Mouse (Mus musculus) 416B (cell line): Measurements from ENCODE around the gene 4933415A04Rik.

Source experiments
- DNase-seq: peaks from one replicate; pipeline ENCODE4 v3.0.0; 2011; ENCODE audit warnings: low read depth

4933415A04Rik gene

GRCm38 (mm10) chr11:43575061-43575375 lies 11.8 kb upstream of the 4933415A04Rik start:
- DNase-seq: peak; percentile 89

DNA sequence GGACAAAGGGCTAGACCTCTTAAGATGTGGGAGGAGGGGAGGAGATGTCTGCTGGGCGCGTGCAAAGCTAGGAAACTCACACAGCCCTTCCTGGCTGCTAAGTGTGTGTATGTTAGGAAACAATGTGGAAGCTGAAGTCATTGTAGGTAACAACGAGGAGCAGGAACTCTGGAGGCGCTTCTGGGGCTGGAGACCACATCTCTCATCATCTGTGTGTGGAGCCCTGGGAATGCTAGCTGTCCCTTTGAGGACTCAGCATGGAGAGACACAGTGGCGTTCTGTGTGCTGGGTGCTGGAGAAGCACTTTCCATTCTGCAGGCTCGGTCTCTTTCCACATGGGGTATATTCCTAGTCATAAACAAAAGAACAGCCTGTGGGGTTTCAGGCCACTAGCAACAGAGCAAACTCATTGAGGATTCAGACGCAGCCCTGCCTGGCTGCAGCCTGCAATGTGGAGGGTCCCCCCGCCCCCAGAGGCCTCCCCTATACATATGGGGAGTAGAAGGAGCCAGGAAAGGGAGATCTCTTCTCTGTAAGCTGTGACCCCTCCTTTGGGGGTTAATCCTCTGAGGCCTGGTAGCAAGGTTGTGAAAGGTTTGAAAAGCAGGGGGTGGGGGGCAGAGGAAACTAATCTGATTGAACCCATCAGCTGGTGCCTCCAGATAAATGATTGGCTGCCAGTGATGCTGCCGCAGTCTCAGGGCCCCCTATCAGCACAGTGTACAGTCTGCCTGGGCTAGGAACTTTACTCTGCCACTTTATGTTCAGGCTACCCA lies 11.3 kb upstream of the 4933415A04Rik start:
- DNase-seq: peak; percentile 59

DNA sequence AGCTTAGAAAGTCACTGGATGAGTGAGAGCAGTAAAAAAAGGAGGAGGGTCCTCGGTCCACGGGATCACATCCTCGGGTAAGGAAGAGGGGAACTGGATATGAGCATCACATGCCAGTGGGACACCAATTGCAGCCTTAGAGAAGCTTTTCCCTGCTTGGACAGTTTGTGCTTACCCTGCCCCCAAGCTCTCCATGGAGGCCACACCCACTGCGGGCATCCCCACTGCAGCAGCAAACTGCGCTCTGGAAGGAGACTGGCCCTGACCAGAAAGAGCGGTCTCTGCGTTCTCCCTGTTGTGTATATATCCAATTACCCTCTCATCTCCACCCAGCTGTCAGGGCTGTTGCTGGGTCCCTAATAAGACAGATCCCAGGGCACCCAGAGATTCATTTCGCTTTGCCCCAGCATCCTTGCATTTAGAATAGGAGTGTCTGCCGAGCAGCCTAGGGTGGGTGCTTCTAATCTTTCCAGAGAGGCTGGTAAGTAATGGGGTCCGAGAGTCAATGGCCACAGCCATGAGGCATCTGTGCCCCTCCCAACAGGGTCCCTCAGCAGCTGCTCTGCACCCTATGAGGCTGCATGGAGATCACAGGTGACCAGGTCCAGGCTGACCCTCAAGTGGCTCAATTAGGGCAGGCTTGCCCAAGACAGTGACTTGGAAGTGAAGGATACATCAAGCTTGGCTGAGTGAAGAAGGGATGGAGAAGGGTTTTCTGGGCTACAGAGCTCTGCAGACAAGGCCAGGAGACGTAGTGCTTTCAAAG lies 8.9 kb upstream of the 4933415A04Rik start:
- no peak for DNase-seq

- DNase-seq: no peak
Measured at GRCm38 (mm10) chr11:43585211-43586005, 1.4 kb upstream of the 4933415A04Rik start.

DNA sequence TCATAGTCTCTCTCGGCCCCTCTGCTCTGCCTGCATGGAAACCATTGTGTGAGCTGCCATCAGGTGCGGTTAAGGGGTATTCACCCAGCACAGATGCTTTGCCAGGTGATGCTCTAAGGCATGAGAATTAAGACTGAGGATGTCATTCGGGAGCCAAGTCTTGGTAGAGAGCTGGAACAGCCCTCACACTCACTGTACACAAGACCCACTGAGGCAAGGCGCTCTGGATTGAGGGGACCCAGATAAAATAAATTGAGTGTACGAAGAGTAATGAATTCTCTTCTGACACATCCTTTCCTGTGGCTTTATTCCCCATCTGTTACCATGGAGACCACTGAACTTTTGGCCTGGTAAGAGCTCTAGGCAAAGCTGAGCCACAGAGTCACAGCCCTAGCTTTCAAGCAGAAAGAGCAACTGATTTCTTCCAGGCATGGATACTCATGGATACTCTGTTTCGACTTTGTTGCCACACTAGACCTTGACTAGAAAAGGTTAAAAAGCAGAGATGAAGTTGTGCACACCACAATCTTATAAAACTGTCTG lies 2.8 kb downstream of the 4933415A04Rik start:
- no peak for DNase-seq

- no peak for DNase-seq
Measured at GRCm38 (mm10) chr11:43601440-43601839, 14.6 kb downstream of the 4933415A04Rik start, which contains the start of gene Fabp6. Fabp6 (minus strand) TSS chr11:43601540.

GRCm38 (mm10) chr11:43604207-43604606 lies 17.4 kb downstream of the 4933415A04Rik start:
- no peak for DNase-seq

DNA sequence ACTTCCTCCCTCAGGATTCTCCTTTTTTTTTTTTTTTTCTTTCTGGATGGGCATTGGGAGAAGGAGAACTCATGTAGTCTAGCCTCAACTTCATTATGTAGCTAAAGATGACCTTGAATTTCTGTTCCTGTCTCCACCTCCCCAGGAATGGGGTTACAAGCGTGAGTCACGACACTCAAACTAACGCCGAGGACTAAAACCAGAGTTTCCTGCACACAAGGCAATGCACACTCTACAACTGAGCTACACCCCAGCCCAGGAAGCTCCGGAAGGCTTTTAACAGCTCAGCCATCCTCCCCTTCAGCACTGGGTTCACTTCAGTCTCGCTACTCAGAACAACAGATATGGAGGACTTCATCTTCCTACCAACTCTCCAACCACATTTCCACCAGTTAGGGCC lies 18.1 kb downstream of the 4933415A04Rik start:
- DNase-seq: peak; percentile 96

DNA sequence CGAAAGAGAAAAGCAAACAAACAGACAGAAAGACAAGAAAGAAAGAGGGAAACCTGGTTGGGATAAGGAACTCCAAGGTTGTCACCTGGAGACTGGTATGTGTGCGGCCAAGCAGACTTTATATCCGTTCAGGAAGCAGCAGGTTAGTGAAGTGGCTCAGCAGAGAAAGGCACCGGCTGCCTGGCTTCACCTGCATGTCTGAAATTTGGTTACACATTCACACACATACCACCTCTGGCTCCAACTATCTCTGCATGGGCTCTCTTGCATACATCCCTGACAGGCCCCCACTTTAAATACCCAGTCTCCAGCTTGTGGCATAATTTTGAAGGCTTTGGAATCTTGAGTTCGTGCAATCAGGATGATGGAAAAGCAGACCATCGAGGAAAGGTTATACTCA lies 19.0 kb downstream of the 4933415A04Rik start:
- DNase-seq: no peak

- no peak for DNase-seq
Measured at GRCm38 (mm10) chr11:43608440-43608839, 21.6 kb downstream of the 4933415A04Rik start.

- no peak for DNase-seq
Measured at GRCm38 (mm10) chr11:43610006-43610661, 23.3 kb downstream of the 4933415A04Rik start.

- DNase-seq: no peak
Measured at GRCm38 (mm10) chr11:43610662-43611033, 23.8 kb downstream of the 4933415A04Rik start.

DNA sequence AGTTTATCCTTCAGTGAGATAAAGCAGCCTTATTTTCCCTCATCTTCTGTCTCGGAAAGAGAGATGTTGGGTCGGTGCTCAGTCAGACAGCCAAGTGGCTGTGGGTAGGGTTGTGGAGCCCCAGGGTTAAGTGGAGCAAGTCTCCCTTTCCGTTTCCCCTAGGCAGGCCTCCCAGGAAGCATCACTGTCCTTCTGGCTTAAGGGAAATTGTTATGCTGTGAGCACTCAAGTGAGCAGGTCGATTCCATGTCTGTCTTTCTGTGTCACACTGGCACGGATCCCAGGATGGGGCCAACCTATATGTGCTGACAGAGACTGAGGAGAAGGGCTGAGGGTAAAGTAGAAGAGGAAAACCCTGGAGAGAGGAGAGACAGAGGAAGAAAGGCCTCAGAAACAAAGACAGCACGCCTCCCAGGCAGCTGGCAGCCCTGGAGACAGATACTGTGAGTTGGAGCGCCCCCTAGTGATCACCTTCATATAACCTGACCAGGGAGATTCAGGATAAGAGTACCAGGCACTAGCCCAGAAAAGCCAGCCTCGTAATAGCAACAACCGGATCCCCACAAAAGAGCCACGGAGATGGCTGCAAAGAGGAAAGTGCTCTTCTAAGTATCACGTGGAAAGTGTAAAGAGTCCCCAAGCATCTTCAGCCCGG lies 26.1 kb downstream of the 4933415A04Rik start:
- DNase-seq: peak; percentile 89

- DNase-seq: no peak
Measured at GRCm38 (mm10) chr11:43617924-43618323, 31.1 kb downstream of the 4933415A04Rik start.

DNA sequence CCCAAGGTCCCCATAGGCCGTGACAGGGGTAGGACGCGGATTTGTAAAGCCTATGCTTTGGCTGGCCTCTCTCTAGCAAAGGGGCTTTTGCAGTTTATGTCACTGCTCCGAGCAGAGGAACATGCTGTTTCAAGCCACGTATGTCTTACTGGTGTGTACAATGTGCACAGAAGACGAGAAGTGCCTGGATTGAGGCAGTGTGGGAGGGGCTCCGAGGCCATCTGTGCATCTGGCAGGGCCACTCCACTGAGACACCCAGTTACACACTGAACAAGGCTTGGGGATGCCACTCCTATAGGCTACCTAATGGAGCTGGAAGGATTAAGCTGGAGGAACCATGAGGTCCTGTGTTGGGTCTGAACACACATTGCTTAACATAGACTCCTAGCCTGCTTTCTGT lies 31.6 kb downstream of the 4933415A04Rik start:
- DNase-seq: no peak

- no peak for DNase-seq
Measured at GRCm38 (mm10) chr11:43621769-43622168, 34.9 kb downstream of the 4933415A04Rik start.

- no peak for DNase-seq
Measured at GRCm38 (mm10) chr11:43624341-43624740, 37.5 kb downstream of the 4933415A04Rik start.

- DNase-seq: no peak
Measured at GRCm38 (mm10) chr11:43626300-43626926, 39.6 kb downstream of the 4933415A04Rik start.

- no peak for DNase-seq
Measured at GRCm38 (mm10) chr11:43626927-43627645, 40.2 kb downstream of the 4933415A04Rik start.

GRCm38 (mm10) chr11:43631645-43632044 lies 44.8 kb downstream of the 4933415A04Rik start:
- no peak for DNase-seq
